Mouse (Mus musculus) NIH3T3 (cell line): ENCODE measurements around the gene Atp1b2.

ENCODE experiments used
- DNase-seq: peaks from one replicate; pipeline ENCODE4 v3.0.0-alpha.2; 2012; ENCODE audit warnings: low read depth

The Atp1b2 gene

DNA sequence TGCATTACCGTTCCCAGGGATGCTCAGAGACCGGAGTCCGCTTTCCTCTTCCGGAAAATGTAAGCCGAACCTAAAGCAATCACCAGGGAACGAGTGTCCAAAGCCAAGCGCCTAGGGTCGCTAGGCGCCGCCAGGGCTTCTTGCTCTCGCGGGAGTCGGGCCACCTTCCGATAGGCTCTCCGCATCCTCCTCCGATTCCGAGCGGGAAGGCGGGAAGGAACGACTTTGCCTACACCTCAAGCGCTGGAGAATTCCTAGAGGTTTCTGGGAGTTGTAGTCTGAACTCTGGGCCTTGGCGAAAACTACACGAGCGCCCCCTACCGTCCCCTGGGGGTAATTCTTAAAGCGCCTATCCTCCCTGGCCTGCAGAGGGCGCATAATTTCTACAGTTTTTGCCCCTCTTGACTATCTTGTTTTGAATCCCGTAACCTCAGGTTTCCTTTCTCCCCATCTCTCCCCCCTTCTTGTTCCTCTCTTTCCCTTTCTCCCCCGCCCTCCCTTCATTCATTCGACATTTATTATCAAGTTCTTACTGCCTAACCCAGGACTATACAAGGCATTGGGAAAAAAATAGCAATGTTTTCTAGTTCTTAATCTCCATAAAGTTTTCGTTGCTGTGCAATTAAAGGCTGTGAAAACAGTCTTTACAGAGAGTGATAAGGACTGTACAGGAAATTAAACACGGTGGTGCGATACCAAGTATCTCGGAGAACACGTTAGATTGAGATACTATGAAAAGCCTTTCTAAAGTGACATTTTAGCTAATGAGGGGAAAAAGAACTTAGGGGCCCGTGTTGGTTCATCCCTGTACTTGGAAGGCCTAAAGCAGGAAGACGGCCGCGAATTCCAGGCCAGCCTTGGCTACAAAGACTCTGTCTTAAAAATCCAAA is 26.4 kb downstream of the Atp1b2 start:
- peak; percentile 98 for DNase-seq

DNA sequence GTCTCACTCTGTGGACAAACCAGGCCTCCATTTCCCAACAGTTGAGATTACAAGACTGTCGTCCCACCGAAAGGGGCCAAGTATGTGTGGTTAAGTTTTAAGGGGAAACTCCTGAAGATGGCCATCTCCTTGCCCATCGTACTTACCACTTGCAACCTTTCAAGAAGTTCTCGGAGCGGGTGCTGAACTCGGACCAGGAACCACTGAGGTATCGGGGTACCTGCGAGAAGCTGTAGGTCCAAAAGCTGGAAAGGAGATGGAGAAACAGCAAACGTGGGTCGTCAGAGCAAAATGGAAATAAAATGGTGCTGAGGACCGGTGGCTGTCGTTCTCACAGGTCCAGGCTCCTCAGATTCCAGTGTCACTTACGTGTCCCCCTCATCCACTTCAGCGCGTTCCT is 27.4 kb downstream of the Atp1b2 start:
- DNase-seq: no peak

DNA sequence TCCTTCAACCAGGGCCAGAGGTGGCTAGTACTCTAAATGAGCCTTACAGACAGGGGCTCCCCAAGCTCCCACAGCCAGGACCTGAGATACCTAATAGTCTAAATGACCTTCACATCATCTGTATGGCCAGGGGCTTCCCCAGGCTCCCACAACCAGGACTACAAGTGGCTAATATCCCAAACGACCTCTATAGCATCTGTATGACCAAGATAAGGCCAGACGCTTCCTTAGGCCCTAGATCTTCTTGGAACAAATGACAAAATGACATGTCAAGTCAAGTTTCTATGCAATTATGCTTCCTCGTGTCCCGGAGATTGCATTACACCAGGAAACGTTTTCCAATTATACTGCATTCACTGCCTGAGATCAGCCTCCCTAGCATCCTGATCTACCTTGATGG is 29.4 kb downstream of the Atp1b2 start:
- no peak for DNase-seq

GRCm38 (mm10) chr11:69575220-69575619 is 30.5 kb downstream of the Atp1b2 start:
- peak; percentile 55 for DNase-seq

DNA sequence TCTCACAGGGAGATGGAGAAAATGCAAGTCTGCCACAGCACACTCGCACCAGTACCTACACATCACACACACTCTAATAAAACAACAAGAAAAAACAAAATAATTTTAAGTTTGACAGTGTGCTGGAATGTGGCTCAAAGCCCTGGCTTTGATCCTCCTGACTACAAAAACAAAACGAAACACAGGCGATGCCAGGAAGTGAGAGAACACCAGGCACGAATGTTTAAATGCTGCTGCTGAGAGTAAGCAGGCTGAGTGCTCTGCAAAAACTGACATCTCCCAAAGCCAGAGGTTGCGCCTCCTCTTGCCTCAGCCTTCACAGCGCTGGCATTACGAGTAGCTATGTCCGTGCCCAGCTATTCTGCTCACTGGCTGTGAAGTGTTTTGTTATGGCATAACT is 40.6 kb downstream of the Atp1b2 start:
- no peak for DNase-seq

GRCm38 (mm10) chr11:69564391-69564790 is 41.4 kb downstream of the Atp1b2 start:
- peak; percentile 27 for DNase-seq

- DNase-seq: no peak
These were observed 42.4 kb downstream of the Atp1b2 start for GRCm38 (mm10) chr11:69563373-69563772.

DNA sequence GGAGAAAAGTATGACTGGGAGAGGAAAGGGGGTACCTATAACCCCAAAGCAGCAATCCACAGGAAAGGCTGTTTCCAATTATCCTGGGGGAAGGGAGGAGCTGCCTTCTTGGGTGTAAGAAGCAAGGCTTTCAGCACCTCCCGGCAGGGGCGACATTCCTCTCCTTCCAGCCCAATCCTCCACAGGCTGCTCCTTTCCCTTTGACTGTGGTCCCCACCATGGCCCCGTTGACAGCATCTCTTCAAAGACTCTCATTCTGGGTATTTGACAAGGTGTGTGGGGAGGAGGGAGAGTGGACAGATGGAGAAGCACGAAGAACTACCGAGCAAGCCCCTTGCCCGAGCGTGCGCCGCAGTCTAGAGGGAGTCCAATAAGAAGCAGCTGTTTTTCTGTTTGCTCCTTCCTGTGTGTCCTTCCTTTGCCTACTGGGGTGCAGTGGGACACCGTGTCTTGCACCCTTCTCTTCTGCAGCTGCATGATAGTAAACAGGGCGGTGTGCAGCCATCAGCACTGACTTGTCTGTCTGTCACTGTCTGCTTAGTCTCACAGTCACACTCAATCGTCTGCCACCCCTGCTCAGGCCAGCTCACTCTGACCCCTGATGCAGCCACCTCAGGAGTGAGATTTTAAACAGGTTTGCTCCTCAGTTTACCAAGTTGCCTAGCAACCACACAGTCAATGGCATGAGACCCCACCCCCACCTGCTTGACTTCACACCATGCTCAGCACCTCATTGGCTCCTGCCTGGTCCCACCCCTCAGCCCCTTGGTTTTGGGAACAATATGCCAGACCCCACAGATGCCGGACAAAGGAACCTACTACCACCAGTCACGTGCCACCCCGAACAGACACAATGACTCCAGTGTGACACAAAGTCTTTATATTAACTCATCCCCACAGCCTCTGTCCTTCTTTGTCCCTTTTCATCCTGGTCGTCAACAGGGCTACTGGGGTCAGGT is 44.6 kb downstream of the Atp1b2 start:
- DNase-seq: peak; percentile 11

DNA sequence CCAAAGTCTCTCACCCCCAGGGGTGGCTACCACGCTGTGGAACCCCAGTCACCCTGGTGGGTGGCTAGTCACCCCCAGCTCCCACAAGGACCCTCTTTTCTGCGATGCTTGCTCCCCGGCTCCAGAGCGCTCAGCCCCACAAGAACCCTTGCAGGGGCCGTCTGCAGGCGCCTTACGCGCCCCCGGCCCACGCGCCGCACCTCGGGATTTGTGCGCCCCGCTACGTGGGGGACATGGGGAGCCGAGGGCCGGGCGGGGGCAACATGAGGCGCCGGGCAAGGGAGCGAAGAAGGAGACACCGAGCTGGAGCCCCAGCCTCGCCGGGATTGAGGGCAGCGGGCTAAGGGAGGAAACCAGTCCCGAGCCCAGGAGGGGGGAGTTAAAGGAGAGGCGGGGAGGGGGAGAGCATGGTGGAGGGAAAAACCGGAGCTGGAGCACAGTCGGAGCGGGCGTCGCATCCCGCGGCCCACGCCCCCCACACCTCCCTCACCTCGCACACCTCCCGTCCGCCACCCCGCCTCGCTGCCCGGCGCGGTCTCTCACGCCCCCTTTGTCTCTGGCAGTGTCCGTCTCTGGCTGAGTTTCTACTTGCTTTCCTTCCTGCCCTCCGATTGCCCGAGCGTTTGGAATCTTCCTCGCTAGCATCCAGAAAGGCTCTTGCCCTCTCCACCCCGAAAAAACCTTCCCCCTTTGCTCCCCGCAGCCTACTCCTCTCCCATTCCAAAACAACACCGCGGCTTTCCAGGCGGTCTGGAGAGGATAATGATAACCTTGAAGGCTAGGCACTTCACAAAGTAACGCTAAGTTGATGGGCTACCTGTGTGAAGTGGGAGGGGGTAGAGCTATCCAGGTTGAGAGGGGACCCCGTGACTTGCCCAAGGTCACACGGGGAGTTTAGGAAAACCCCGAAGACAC is 45.6 kb downstream of the Atp1b2 start, which contains the start of gene Efnb3:
Efnb3 (minus strand) TSS at position 355 of the 915 bp plus-strand sequence.
- no peak for DNase-seq

DNA sequence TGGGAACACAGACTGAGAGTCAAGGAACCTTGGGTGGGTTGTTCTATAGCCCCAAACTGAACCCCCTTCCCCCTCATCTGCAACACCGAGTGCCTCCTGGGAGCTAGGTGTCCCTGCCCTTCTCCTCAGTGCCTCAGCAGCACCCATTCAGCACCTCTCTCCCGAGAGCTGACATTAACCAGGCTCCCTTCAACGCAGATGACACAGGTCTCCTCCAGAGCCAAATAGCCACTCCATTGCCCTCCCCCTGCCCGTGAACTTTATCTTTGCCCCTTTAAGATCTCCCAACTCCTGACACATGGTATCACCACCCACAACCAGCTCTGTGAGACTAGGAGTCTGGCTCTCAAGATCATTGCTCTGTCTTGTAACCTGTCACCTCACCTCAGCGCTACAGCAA is 46.6 kb downstream of the Atp1b2 start:
- no peak for DNase-seq

GRCm38 (mm10) chr11:69558756-69559155 is 47.0 kb downstream of the Atp1b2 start:
- no peak for DNase-seq

DNA sequence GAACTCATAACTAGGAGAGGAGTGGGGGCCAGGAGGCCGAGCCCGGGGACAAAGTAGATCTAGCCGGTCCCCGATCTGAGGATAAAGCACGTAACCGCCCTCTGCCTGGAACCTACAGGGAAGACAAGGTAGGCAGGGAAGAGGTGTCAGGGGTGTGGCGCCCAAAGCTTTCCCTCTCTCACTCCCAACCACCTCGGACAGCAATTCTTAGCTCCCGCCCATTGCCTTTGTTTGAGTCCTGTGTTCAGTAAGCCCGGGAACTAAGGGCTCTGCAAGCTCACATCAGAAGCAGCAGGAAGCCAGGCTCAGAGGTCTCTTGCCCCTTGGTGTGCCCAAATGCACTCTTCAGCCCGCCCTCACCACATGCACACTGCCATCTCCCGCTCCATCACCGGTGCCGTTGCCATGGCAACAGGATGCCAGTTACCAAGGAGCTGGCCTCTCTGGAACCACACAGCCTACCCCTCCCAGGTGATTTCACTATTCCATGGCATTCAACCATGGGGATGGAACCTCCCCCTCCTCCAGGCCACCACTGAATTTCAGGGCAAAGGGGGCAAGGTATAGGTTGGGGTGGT is 48.3 kb downstream of the Atp1b2 start:
- DNase-seq: no peak

GRCm38 (mm10) chr11:69554539-69555140 is 51.1 kb downstream of the Atp1b2 start:
- no peak for DNase-seq

DNA sequence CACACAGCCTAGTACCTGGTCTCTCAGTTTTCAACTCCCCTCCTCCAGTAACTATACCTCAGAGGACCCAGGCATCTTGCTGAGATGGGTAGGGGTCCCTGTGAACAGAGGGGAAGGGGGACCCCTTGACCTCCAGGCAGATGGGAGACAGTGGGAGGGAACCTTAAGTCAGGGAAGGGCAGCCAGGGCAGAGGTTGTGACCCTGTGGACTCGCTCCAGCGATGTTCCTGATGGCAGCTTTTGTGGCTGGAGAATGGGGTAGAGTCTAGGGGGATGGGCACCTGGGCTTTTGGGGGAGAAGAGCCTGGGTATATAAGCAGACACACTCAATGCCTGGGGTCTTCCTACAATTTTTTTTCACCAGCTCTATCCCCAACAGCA is 52.4 kb downstream of the Atp1b2 start:
- DNase-seq: no peak

- no peak for DNase-seq
These were observed 53.0 kb downstream of the Atp1b2 start for GRCm38 (mm10) chr11:69552622-69553340.

GRCm38 (mm10) chr11:69551310-69551709 is 54.4 kb downstream of the Atp1b2 start:
- no peak for DNase-seq
